ENCODE assay signal across 15 mouse cellular contexts in the genomic region with DNA sequence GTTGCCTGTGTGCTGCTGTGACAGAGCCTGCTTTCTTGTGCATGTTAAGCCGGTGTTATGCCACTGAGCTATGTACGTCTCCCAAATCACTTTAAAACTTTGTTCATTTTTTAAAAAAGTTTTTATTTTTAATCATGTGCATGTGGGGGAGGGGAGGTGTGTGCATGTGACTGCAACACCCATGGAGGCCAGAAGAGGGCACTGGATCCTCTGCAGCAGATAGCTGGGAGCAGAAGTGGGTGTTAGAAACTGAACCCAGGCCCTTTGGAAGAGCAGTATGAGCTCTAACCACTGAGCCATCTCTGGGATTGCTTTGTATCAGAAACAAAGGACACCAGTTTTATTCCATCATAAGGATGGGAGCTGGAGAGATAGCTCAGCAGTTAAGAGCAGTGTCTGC. TPM values are rescaled to one million over a fixed set of nuclear protein-coding genes. Genes with fewer than 3 reads are reported as not detected.
A peak's percentile ranks its signal among the peaks of the same experiment; 100 is the strongest.
DNase-seq lines count a peak whose midpoint lies in the region; ATAC-seq and TF ChIP-seq lines count a peak whose summit lies in the region.
"Had no signal": no experiment of that assay in that cellular context is flagged by ENCODE, and none has a peak within 500 bp of the region (broad histone marks: within the 10 kb centered on the region; RNA-seq: fewer than 3 reads in every experiment).

No protein-coding gene starts in this region.

- no peaks in the 10 kb centered on the region for H3K79me2 ChIP-seq in CH12.LX (replicated peaks; ENCODE audit: control insufficient read depth, extremely low read depth, insufficient read depth, poor library complexity, severe bottlenecking)

- TF ChIP-seq POLR2A in CH12.LX (IDR thresholded peaks at IDR 0.05; ENCODE audit: low read depth, low read length) (no peak), ES-Bruce4 (IDR thresholded peaks at IDR 0.05; ENCODE audit: insufficient read depth, low read length) (no peak)

- H3K4me1 ChIP-seq in CH12.LX (ENCODE audit: control insufficient read depth in 1 of 2, insufficient read depth in 2 of 2): no peaks in the 10 kb centered on the region
- peaks cover 9% of the 10 kb centered on the region for H3K4me1 ChIP-seq in ES-Bruce4 (ENCODE audit: control insufficient read depth, insufficient read depth, low read length)
- H3K4me1 ChIP-seq in forebrain, postnatal 0 days (ENCODE audit: insufficient read depth): no peaks in the 10 kb centered on the region
- H3K4me1 ChIP-seq in forebrain, embryonic 13.5 days: no peaks in the 10 kb centered on the region

- dilution Hi-C loops in CH12.LX (cut with MboI; ENCODE audit: extremely low pct_ligation_motif_present, extremely low pct_unique_long_range_greater_than_20kb, low sequenced_read_pairs): no loop called here

- 94% methylated on average over 2 of the region's 2 CpGs for WGBS in forebrain, postnatal 0 days
- WGBS in forebrain, embryonic 13.5 days: 90% methylated on average over 2 of the region's 2 CpGs

- H3K27ac ChIP-seq in left cerebral cortex, adult 2 months: no peak overlapping the region
- H3K27ac ChIP-seq in CH12.LX (ENCODE audit: insufficient read depth, low read depth) (no peak overlapping the region), ES-Bruce4 (ENCODE audit: insufficient read depth, low read length) (no peak overlapping the region)
- H3K27ac ChIP-seq in forebrain, postnatal 0 days (ENCODE audit: low read depth, low read length): no peak overlapping the region
- no peak overlapping the region for H3K27ac ChIP-seq in forebrain, embryonic 13.5 days

- peak; percentile 77 for ATAC-seq in erythroblast, adult 5-6 weeks (replicated peaks; ENCODE audit: low FRiP score, poor library complexity, severe bottlenecking)
- no peak for ATAC-seq in forebrain, postnatal 0 days
- ATAC-seq in forebrain, embryonic 13.5 days: no peak

- no peak for DNase-seq in left cerebral cortex, adult 2 months (ENCODE audit: extremely low spot score in 1 of 2, low spot score in 2 of 2)
- no peak for DNase-seq in left cerebral cortex, postnatal 4 days
- no peak for DNase-seq in CH12.LX (ENCODE audit: extremely low read depth)
- DNase-seq in forebrain, postnatal 0 days: no peak
- DNase-seq: cerebellum, adult 8-10 months; embryo, embryonic 11 days; heart, postnatal 36 days; kidney, postnatal 14 days; lung, postnatal 14 days; right cerebral cortex, postnatal 14 days had no signal

- in situ Hi-C loops in CH12.LX (cut with MboI; ENCODE audit: low pct_ligation_motif_present, low pct_unique_long_range_greater_than_20kb, low sequenced_read_pairs): loop anchor here (10.0 kb wide), 1 partner anchor 154 kb away; no protein-coding TSS in a partner anchor

- H3K9me3 ChIP-seq in CH12.LX (replicated peaks; ENCODE audit: low read length) (peaks cover 3% of the 10 kb centered on the region), ES-Bruce4 (replicated peaks; ENCODE audit: control insufficient read depth, insufficient read depth, low read length, poor library complexity, severe bottlenecking) (no peaks in the 10 kb centered on the region)
- H3K9me3 ChIP-seq in forebrain, postnatal 0 days (ENCODE audit: low read length): no peaks in the 10 kb centered on the region
- no peaks in the 10 kb centered on the region for H3K9me3 ChIP-seq in forebrain, embryonic 13.5 days (replicated peaks)

- peak; percentile 31 for TF ChIP-seq CTCF in left cerebral cortex, adult 2 months (IDR thresholded peaks at IDR 0.05)
- TF ChIP-seq CTCF in CH12.LX (conservative IDR thresholded peaks at IDR 0.05 in 1 of 2, IDR thresholded peaks at IDR 0.05 in 1 of 2; ENCODE audit: low read depth in 2 of 2, low read length in 2 of 2) (peak; percentile 6 to 39; a peak in 2 of 4 replicates), ES-Bruce4 (IDR thresholded peaks at IDR 0.05; ENCODE audit: low read depth, low read length) (peak; percentile 67)
- no peak for TF ChIP-seq CTCF in forebrain, postnatal 0 days (IDR thresholded peaks at IDR 0.05; ENCODE audit: low read depth)

- intact Hi-C loops in left cerebral cortex, adult 2 months (cut with DNase I): no loop called here
- intact Hi-C loops in left cerebral cortex, postnatal 4 days (cut with DNase I): no loop called here

- H3K27me3 ChIP-seq in CH12.LX (replicated peaks) (peaks cover 14% of the 10 kb centered on the region), ES-Bruce4 (ENCODE audit: control insufficient read depth, insufficient read depth, low read length, poor library complexity, severe bottlenecking) (no peaks in the 10 kb centered on the region)
- H3K27me3 ChIP-seq in forebrain, postnatal 0 days (ENCODE audit: insufficient read depth, low read length): no peaks in the 10 kb centered on the region
- H3K27me3 ChIP-seq in forebrain, embryonic 13.5 days: no peaks in the 10 kb centered on the region

- TF ChIP-seq RAD21 in CH12.LX (IDR thresholded peaks at IDR 0.05; ENCODE audit: low read depth, low read length): no peak

- H3K36me3 ChIP-seq in CH12.LX (replicated peaks in 1 of 2; ENCODE audit: control insufficient read depth in 1 of 2, insufficient read depth in 1 of 2, low read length in 1 of 2) (no peaks in the 10 kb centered on the region), ES-Bruce4 (ENCODE audit: control insufficient read depth, insufficient read depth, low read length, poor library complexity, severe bottlenecking) (no peaks in the 10 kb centered on the region)
- H3K36me3 ChIP-seq in forebrain, postnatal 0 days (ENCODE audit: insufficient read depth): no peaks in the 10 kb centered on the region
- no peaks in the 10 kb centered on the region for H3K36me3 ChIP-seq in forebrain, embryonic 13.5 days (ENCODE audit: poor library complexity, severe bottlenecking)

- TF ChIP-seq EP300 in CH12.LX (IDR thresholded peaks at IDR 0.05; ENCODE audit: low read length) (no peak), ES-Bruce4 (IDR thresholded peaks at IDR 0.05; ENCODE audit: insufficient read depth, low read depth, low read length) (no peak)

- no peak overlapping the region for H3K4me2 ChIP-seq in CH12.LX (ENCODE audit: insufficient read depth, low read depth, poor library complexity, severe bottlenecking)
- no peak overlapping the region for H3K4me2 ChIP-seq in forebrain, postnatal 0 days (ENCODE audit: low read depth)
- H3K4me2 ChIP-seq in forebrain, embryonic 13.5 days: no peak overlapping the region
- H3K4me2 ChIP-seq: midbrain, embryonic 11.5 days had no signal

- H3K4me3 ChIP-seq in left cerebral cortex, adult 2 months: no peak overlapping the region
- no peak overlapping the region for H3K4me3 ChIP-seq in CH12.LX (replicated peaks in 1 of 3; ENCODE audit: low read depth in 2 of 3, low read length in 2 of 3, poor library complexity in 1 of 3)
- H3K4me3 ChIP-seq in ES-Bruce4 (ENCODE audit: low read depth, low read length): no peak overlapping the region
- no peak overlapping the region for H3K4me3 ChIP-seq in forebrain, postnatal 0 days (ENCODE audit: low read depth, low read length)
- H3K4me3 ChIP-seq in forebrain, embryonic 13.5 days: no peak overlapping the region
- H3K4me3 ChIP-seq: erythroblast, embryonic 14.5 days had no signal

- H3K9ac ChIP-seq in CH12.LX (ENCODE audit: insufficient read depth, low read depth): no peak overlapping the region
- H3K9ac ChIP-seq in ES-Bruce4 (ENCODE audit: low read depth, poor library complexity, severe bottlenecking): no peak overlapping the region
- H3K9ac ChIP-seq in forebrain, postnatal 0 days: no peak overlapping the region
- H3K9ac ChIP-seq in forebrain, embryonic 13.5 days: no peak overlapping the region

TF ChIP-seq in CH12.LX, 34 proteins besides CTCF, POLR2A, EP300 and RAD21:
- TF ChIP-seq BHLHE40 (IDR thresholded peaks at IDR 0.05; ENCODE audit: low read depth, low read length) (peak; percentile 40), CHD2 (IDR thresholded peaks at IDR 0.05; ENCODE audit: low read length) (no peak), SMC3 (IDR thresholded peaks at IDR 0.05; ENCODE audit: low read depth, low read length) (0 out of 2 replicates have a peak, but pooled peaks have one; percentile 3)

RNA-seq across cellular contexts. Expression of gene Tmem136, which starts 14.3 kb away (rescaled TPM):
- total RNA-seq in left cerebral cortex, adult 2 months (2021): 10 to 100 TPM; 15.6 to 16.8 TPM
- 10 to 100 TPM; 17.2 to 18.4 TPM for total RNA-seq in left cerebral cortex, postnatal 4 days (2021)
- total RNA-seq in CH12.LX (2012; rRNA removed) (2.3 and 3.8 TPM in 2 replicates), CH12.LX (2014; rRNA removed) (0.17 and 0.38 TPM in 2 replicates)
- polyA plus RNA-seq in CH12.LX (2012; ENCODE audit: insufficient read length, low read depth) (0.34 and 0.52 TPM in 2 replicates), ES-Bruce4 (2011; ENCODE audit: insufficient read depth, insufficient read length, low read depth, missing spikeins) (10.0 and 10.5 TPM in 2 replicates)
- total RNA-seq in erythroblast, adult 5-6 weeks (2015; ENCODE audit: low replicate concordance): 0.38 and 5.6 TPM in 2 replicates
- 1.9 and 3.1 TPM in 2 replicates for total RNA-seq in erythroblast, adult 5-6 weeks (2017; ENCODE audit: low replicate concordance)
- 6.0 and 6.2 TPM in 2 replicates for total RNA-seq in forebrain, postnatal 0 days (2014; rRNA removed)
- 6.8 and 7.5 TPM in 2 replicates for polyA plus RNA-seq in forebrain, postnatal 0 days (2015; fragmentation: Nextera tagmentation; extraction: Ambion mirVana)
- 8.9 and 10.1 TPM in 2 replicates for polyA plus RNA-seq in forebrain, embryonic 13.5 days (2015; fragmentation: Nextera tagmentation; extraction: Ambion mirVana)
- polyA plus RNA-seq: erythroblast, embryonic 14.5 days had no signal

RNA-seq across cellular contexts. Expression of gene Arhgef12, which starts 23.6 kb away (rescaled TPM):
- 100 to 1,000 TPM; 162 to 164 TPM for total RNA-seq in left cerebral cortex, adult 2 months (2021)
- total RNA-seq in left cerebral cortex, postnatal 4 days (2021): 100 to 1,000 TPM; 185 to 199 TPM
- total RNA-seq in CH12.LX (2012; rRNA removed) (8.7 and 10.4 TPM in 2 replicates), CH12.LX (2014; rRNA removed) (4.7 and 4.9 TPM in 2 replicates)
- polyA plus RNA-seq in CH12.LX (2012; ENCODE audit: insufficient read length, low read depth) (7.8 and 9.4 TPM in 2 replicates), ES-Bruce4 (2011; ENCODE audit: insufficient read depth, insufficient read length, low read depth, missing spikeins) (42.6 and 45.6 TPM in 2 replicates)
- 165 and 220 TPM in 2 replicates for total RNA-seq in erythroblast, adult 5-6 weeks (2015; ENCODE audit: low replicate concordance)
- 344 and 355 TPM in 2 replicates for total RNA-seq in erythroblast, adult 5-6 weeks (2017; ENCODE audit: low replicate concordance)
- 91.7 and 98.7 TPM in 2 replicates for total RNA-seq in forebrain, postnatal 0 days (2014; rRNA removed)
- 6.5 and 12.2 TPM in 2 replicates for polyA plus RNA-seq in forebrain, postnatal 0 days (2015; fragmentation: Nextera tagmentation; extraction: Ambion mirVana)
- 14.9 and 15.8 TPM in 2 replicates for polyA plus RNA-seq in forebrain, embryonic 13.5 days (2015; fragmentation: Nextera tagmentation; extraction: Ambion mirVana)
